In genomic region chr9:62974439-62974838, GRCm38 (mm10) we compare ENCODE assay signal across 9 mouse cellular contexts. TPM values are rescaled to one million over a fixed set of nuclear protein-coding genes. Genes with fewer than 3 reads are reported as not detected.
DNase-seq lines count a peak whose midpoint lies in the region; ATAC-seq and TF ChIP-seq lines count a peak whose summit lies in the region.
"Had no signal": no experiment of that assay in that cellular context is flagged by ENCODE, and none has a peak within 500 bp of the region (broad histone marks: within the 10 kb centered on the region; RNA-seq: fewer than 3 reads in every experiment).

No protein-coding gene starts in this region.

- TF ChIP-seq CTCF in layer of hippocampus, adult 2 months (conservative IDR thresholded peaks at IDR 0.05): peak; percentile 73

- peak; percentile 12 for DNase-seq in cerebellum, adult 9-10 months
- no peak for DNase-seq in cerebellum, adult 18-20 months
- no peak for DNase-seq in layer of hippocampus, adult 2 months (ENCODE audit: low spot score in 2 of 2)
- DNase-seq in layer of hippocampus, postnatal 14 days (ENCODE audit: low spot score in 2 of 2): no peak
- peak; percentile 36 for DNase-seq in ES-CJ7 (ENCODE audit: low read depth, low spot score)
- DNase-seq in urinary bladder, postnatal 14 days (ENCODE audit: low spot score): no peak
- no peak for DNase-seq in frontal cortex, postnatal 25 days (ENCODE audit: low spot score in 2 of 2)

- no peak overlapping the region for H3K27ac ChIP-seq in layer of hippocampus, adult 2 months
- H3K27ac ChIP-seq: embryonic facial prominence, embryonic 13.5 days had no signal

- peak; percentile 67; the same call in 1 of the 2 replicates for ATAC-seq in megakaryocyte progenitor cell, adult 5-6 weeks (replicated peaks; ENCODE audit: poor library complexity)

- no peak overlapping the region for H3K4me3 ChIP-seq in layer of hippocampus, adult 2 months
- H3K4me3 ChIP-seq: embryonic facial prominence, embryonic 13.5 days had no signal

RNA-seq across cellular contexts. Expression of gene Pias1, which starts 13.3 kb away (rescaled TPM):
- 10 to 100 TPM; 67.4 to 71.8 TPM for total RNA-seq in layer of hippocampus, adult 2 months (2021)
- 10 to 100 TPM; 48.2 to 54.9 TPM for total RNA-seq in layer of hippocampus, postnatal 14 days (2021)
- 56.1 and 75.9 TPM in 2 replicates for total RNA-seq in megakaryocyte progenitor cell, adult 5-6 weeks (2015)
- 20.3 and 40.8 TPM in 2 replicates for total RNA-seq in megakaryocyte progenitor cell, adult 5-6 weeks (2017)

Comparison
In these comparisons a context has a peak if more than half of its experiments do, and no peak if none do; other contexts are left out.
1. DNase-seq: peak in cerebellum, adult 9-10 months (single experiment) and ES-CJ7 (single experiment); none in cerebellum, adult 18-20 months (0 of 2), layer of hippocampus, adult 2 months (0 of 2), layer of hippocampus, postnatal 14 days (0 of 2), urinary bladder, postnatal 14 days (single experiment) and frontal cortex, postnatal 25 days (0 of 2).